Mouse (Mus musculus) embryo, embryonic 10 days (tissue): ENCODE data around the gene Zbtb8a.

Experiments used
- DNase-seq: peaks from one replicate; pipeline ENCODE4 v3.0.0-alpha.2; 2015; ENCODE audit warnings: low spot score

Gene Zbtb8a

GRCm38 (mm10) chr4:129334677-129335215 is 43.2 kb downstream of the Zbtb8a start:
- DNase-seq, result peak; percentile 71

- DNase-seq, result no peak
Measured at GRCm38 (mm10) chr4:129332846-129333245, 45.1 kb downstream of the Zbtb8a start.

DNA sequence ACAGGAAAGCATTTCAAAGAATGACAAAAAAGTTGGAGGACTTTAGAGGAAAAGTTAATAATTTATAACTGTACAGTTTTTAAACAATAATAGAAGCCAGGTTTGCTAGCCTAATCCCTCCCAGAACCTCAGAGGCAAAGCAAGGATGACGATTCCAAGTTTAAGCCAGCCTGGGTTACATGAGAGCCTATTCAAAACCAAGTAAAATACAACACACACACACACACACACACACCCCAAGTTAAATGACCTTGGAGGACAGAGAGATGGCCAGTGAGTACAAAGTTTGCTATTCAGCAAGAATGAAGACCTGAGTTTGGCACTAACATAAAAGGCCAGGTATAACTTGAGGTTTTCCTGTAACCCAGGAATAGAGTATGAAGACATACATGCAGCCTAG is 51.7 kb downstream of the Zbtb8a start:
- DNase-seq, result no peak

- no peak for DNase-seq
Measured at GRCm38 (mm10) chr4:129324756-129325155, 53.2 kb downstream of the Zbtb8a start.

GRCm38 (mm10) chr4:129323491-129323890 is 54.4 kb downstream of the Zbtb8a start:
- DNase-seq, result no peak

GRCm38 (mm10) chr4:129322042-129322441 is 55.9 kb downstream of the Zbtb8a start:
- DNase-seq, result no peak

- DNase-seq, result no peak
Measured at GRCm38 (mm10) chr4:129320876-129321275, 57.0 kb downstream of the Zbtb8a start.

GRCm38 (mm10) chr4:129313886-129314285 is 64.0 kb downstream of the Zbtb8a start:
- no peak for DNase-seq

DNA sequence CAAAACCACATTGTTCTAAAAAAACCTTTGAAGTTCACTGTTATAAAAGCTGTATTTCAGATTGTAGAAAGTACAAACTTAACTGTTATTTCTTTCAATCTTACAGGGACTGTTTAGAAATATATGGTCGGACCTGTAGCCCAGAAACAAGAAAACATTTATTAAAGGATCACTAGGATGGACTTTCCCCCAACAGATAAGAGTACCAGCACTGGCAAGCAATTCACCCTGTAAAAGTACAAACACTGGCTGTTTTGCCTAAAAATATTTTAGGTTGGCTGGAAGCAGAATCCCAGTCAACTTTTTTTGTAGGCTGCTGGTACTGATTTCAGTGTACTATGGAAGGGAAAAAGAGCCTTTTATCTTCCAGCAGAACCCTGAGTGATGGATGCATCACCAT is 70.0 kb downstream of the Zbtb8a start:
- no peak for DNase-seq

GRCm38 (mm10) chr4:129304306-129304705 is 73.6 kb downstream of the Zbtb8a start:
- DNase-seq, result no peak

DNA sequence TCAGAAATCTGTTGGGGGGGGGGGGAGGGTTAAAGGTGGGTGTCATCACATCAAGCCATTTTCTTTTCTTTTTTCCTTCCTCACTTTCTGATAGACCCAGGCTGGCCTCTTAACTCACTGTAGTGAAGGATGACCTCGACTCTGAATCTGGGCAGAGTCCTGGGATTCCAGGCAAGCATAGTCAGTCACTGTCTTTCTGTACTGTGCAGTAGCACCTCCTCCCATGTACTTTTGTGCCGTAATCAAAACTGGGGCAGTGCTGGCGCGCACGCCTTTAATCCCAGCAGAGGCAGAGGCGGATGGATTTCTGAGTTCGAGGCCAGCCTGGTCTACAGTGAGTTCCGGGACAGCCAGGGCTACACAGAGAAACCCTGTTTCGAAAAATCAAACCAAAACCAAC is 74.1 kb downstream of the Zbtb8a start:
- no peak for DNase-seq
